Mouse (Mus musculus) ovary, postnatal 14 days (tissue): Measurements from ENCODE around the gene Tfap2b.

Experiments
- DNase-seq: peaks from one replicate; pipeline ENCODE4 v3.0.0; 2022; ENCODE audit warnings: low spot score

Gene Tfap2b

GRCm38 (mm10) chr1:19208641-19209358, at the start of gene Tfap2b:
TSS of gene Tfap2b (plus strand) at chr1:19208914.
- no peak for DNase-seq

GRCm38 (mm10) chr1:19178742-19179397, 29.8 kb upstream of the Tfap2b start:
- DNase-seq = peak; percentile 1

- DNase-seq = peak; percentile 37
These were observed 3.1 kb upstream of the Tfap2b start for GRCm38 (mm10) chr1:19205649-19206048.

- DNase-seq = no peak
These were observed 2.5 kb upstream of the Tfap2b start for GRCm38 (mm10) chr1:19206194-19206593.

GRCm38 (mm10) chr1:19207611-19208010, 1.1 kb upstream of the Tfap2b start:
- no peak for DNase-seq

- DNase-seq = no peak
These were observed 638 bp downstream of the Tfap2b start for GRCm38 (mm10) chr1:19209359-19209745.

- no peak for DNase-seq
These were observed 1.1 kb downstream of the Tfap2b start for GRCm38 (mm10) chr1:19209776-19210175.

- no peak for DNase-seq
These were observed 1.7 kb downstream of the Tfap2b start for GRCm38 (mm10) chr1:19210215-19211032.

- DNase-seq = no peak
These were observed 2.3 kb downstream of the Tfap2b start for GRCm38 (mm10) chr1:19211033-19211405.

- no peak for DNase-seq
These were observed 2.9 kb downstream of the Tfap2b start for GRCm38 (mm10) chr1:19211546-19212154.

- DNase-seq = no peak
These were observed 4.0 kb downstream of the Tfap2b start for GRCm38 (mm10) chr1:19212691-19213090.

GRCm38 (mm10) chr1:19213171-19213570, 4.5 kb downstream of the Tfap2b start:
- no peak for DNase-seq

- no peak for DNase-seq
These were observed 5.2 kb downstream of the Tfap2b start for GRCm38 (mm10) chr1:19213851-19214395.

GRCm38 (mm10) chr1:19217391-19217790, 8.7 kb downstream of the Tfap2b start:
- DNase-seq = no peak

GRCm38 (mm10) chr1:19218221-19218620, 9.5 kb downstream of the Tfap2b start:
- no peak for DNase-seq

GRCm38 (mm10) chr1:19219381-19219780, 10.7 kb downstream of the Tfap2b start:
- no peak for DNase-seq

GRCm38 (mm10) chr1:19220564-19220963, 11.8 kb downstream of the Tfap2b start:
- DNase-seq = no peak

GRCm38 (mm10) chr1:19221601-19222000, 12.9 kb downstream of the Tfap2b start:
- DNase-seq = no peak

GRCm38 (mm10) chr1:19226699-19227098, 18.0 kb downstream of the Tfap2b start:
- DNase-seq = no peak

GRCm38 (mm10) chr1:19230926-19231573, 22.3 kb downstream of the Tfap2b start:
- DNase-seq = no peak

GRCm38 (mm10) chr1:19231574-19232080, 22.9 kb downstream of the Tfap2b start:
- no peak for DNase-seq
